Mouse (Mus musculus): Measurements from ENCODE around the gene Ablim2. TPM values are rescaled to one million over a fixed set of nuclear protein-coding genes. Genes with fewer than 3 reads are reported as not detected.

Gene Ablim2
- polyA plus RNA-seq, 1 experiment from 2014 or later: 2.5 TPM

DNA sequence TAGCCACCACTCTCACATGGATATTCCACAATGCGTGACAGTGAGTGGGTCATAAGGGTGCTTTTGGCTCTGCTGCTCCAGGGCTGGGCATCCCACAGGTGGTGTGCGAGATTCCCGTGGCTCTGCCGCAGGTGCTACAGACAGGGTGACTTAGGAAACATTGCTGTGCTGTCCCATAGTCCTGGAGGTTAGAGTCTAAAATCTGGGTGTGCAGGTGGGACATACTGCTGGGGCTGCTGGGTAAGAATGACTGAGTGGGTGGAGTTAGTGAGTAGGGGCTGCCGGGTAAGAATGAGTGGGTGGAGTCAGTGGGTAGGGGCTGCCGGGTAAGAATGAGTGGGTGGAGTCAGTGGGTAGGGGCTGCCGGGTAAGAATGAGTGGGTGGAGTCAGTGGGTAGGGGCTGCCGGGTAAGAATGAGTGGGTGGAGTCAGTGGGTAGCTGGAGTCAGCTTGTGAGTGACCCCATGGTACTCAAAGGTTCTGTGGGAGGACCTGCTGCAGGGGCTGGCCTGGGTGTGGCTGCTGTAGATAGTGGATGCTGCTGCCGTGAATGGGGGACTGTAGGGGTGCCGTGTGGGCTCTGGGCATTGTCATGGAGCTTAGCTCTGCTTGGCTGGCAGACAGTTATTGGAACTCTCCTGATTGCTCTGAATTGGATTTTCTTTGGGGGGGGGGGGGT lies 32.8 kb downstream of the Ablim2 start:
- Histone ChIP-seq H3K4me3 (ENCODE audit: low read length) (no peak overlapping the region), H3K9me3 (ENCODE audit: control insufficient read depth, low read length) (no peaks in the 10 kb centered on the region), H3K4me2 (replicated peaks; ENCODE audit: low read depth, low read length) (no peak overlapping the region), H3K27ac (ENCODE audit: low read depth, low read length) (no peak overlapping the region), H3K36me3 (ENCODE audit: control insufficient read depth, insufficient read depth, low read length) (no peaks in the 10 kb centered on the region), H3K4me1 (ENCODE audit: control insufficient read depth, insufficient read depth, low read length) (no peaks in the 10 kb centered on the region), H3K9ac (ENCODE audit: low read depth, low read length) (no peak overlapping the region), H3K27me3 (ENCODE audit: control insufficient read depth, insufficient read depth, low read length) (no peaks in the 10 kb centered on the region)
- ATAC-seq (ENCODE audit: low FRiP score, low TSS enrichment): no peak
- 44% methylated on average over 10 of the region's 10 CpGs for WGBS

DNA sequence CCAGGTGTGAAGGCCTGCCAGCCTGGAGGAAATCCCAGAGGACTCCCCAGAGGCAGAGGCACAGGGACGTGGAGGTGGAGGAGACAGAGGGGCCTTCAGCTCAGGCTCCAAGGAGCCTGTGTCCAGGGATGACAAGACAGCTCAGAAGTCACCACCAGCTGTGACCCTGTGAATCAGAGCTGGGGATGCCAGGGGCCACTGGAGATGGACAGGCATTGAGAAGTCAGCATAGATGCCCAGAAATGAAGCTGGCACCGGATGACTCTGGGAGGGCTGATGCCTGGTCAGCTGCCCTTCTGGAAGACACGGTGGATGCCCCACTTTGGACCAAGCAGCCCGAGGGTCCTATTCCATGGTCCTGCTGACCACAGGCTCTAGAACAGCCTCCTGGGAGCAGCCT lies 36.3 kb downstream of the Ablim2 start:
- no peak overlapping the region for H3K4me2 ChIP-seq (replicated peaks; ENCODE audit: low read depth, low read length)
- H3K27ac ChIP-seq (ENCODE audit: low read depth, low read length): no peak overlapping the region
- no peak overlapping the region for H3K9ac ChIP-seq (ENCODE audit: low read depth, low read length)
- ATAC-seq (ENCODE audit: low FRiP score, low TSS enrichment): no peak
- 82% methylated on average over 4 of the region's 4 CpGs for WGBS
- no peaks in the 10 kb centered on the region for H3K4me1 ChIP-seq (ENCODE audit: control insufficient read depth, insufficient read depth, low read length)
- no peak overlapping the region for H3K4me3 ChIP-seq (ENCODE audit: low read length)
- no peaks in the 10 kb centered on the region for H3K36me3 ChIP-seq (ENCODE audit: control insufficient read depth, insufficient read depth, low read length)
- H3K27me3 ChIP-seq (ENCODE audit: control insufficient read depth, insufficient read depth, low read length): no peaks in the 10 kb centered on the region
- H3K9me3 ChIP-seq (ENCODE audit: control insufficient read depth, low read length): no peaks in the 10 kb centered on the region

DNA sequence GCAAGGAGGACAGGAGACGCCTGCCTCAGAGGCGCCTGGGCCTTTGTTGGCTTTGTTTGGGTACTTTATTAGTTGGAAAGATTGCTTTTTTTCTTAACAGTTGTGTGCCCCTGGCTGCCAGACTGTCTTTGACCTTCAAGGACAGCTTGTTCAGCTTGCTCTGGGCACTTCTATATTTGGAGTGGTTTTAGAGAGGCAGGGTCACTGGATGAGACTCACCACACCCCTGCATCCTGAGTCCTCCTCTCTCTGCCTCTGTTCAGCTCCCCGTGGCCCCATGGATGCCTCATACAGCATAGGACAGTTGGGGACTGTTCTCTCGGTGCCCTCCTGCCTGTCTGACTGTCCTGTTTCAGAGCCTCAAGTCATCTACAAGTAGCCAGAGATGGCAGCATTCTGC lies 37.3 kb downstream of the Ablim2 start:
- 78% methylated on average over 4 of the region's 4 CpGs for WGBS
- Histone ChIP-seq H3K9ac (ENCODE audit: low read depth, low read length) (no peak overlapping the region), H3K4me2 (replicated peaks; ENCODE audit: low read depth, low read length) (no peak overlapping the region), H3K36me3 (ENCODE audit: control insufficient read depth, insufficient read depth, low read length) (no peaks in the 10 kb centered on the region), H3K27me3 (ENCODE audit: control insufficient read depth, insufficient read depth, low read length) (no peaks in the 10 kb centered on the region), H3K27ac (ENCODE audit: low read depth, low read length) (no peak overlapping the region), H3K4me3 (ENCODE audit: low read length) (no peak overlapping the region), H3K9me3 (ENCODE audit: control insufficient read depth, low read length) (no peaks in the 10 kb centered on the region), H3K4me1 (ENCODE audit: control insufficient read depth, insufficient read depth, low read length) (no peaks in the 10 kb centered on the region)
- ATAC-seq (ENCODE audit: low FRiP score, low TSS enrichment): no peak

DNA sequence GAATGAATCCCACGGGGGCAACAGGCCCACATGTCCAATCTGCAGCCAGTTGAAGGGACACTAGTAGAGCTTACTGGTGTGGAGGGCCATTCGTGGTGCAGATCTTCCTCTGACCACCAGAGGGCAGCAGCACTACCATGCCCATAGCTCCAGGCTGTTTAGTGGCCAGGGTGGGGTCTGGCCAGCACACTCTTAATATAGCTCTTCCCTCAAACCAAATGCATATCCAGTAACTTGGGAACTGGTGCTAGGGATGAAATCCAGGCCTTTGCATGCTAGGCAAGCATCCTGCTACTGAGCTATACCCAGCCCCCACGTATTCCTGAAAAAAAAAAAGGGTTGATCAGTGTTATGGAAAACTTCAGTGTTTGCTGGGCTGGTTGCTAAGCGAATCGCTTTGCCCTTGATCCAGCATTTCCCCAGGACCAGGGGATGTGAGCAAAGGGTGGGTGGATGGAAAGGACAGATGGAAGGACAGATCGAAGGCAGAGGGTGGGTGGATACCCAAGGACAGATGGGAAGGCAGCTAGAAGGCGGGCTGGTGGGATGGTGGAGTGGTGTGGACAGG lies 37.9 kb downstream of the Ablim2 start:
- no peak overlapping the region for H3K9ac ChIP-seq (ENCODE audit: low read depth, low read length)
- H3K36me3 ChIP-seq (ENCODE audit: control insufficient read depth, insufficient read depth, low read length): no peaks in the 10 kb centered on the region
- H3K27ac ChIP-seq (ENCODE audit: low read depth, low read length): no peak overlapping the region; the same call in 1 of the 2 replicates
- ATAC-seq (ENCODE audit: low FRiP score, low TSS enrichment): peak; percentile 84; the same call in 1 of the 2 replicates
- no peaks in the 10 kb centered on the region for H3K27me3 ChIP-seq (ENCODE audit: control insufficient read depth, insufficient read depth, low read length)
- no peak overlapping the region for H3K4me2 ChIP-seq (replicated peaks; ENCODE audit: low read depth, low read length)
- H3K9me3 ChIP-seq (ENCODE audit: control insufficient read depth, low read length): no peaks in the 10 kb centered on the region
- H3K4me1 ChIP-seq (ENCODE audit: control insufficient read depth, insufficient read depth, low read length): no peaks in the 10 kb centered on the region
- H3K4me3 ChIP-seq (ENCODE audit: low read length): no peak overlapping the region
- 65% methylated on average over 7 of the region's 7 CpGs for WGBS

DNA sequence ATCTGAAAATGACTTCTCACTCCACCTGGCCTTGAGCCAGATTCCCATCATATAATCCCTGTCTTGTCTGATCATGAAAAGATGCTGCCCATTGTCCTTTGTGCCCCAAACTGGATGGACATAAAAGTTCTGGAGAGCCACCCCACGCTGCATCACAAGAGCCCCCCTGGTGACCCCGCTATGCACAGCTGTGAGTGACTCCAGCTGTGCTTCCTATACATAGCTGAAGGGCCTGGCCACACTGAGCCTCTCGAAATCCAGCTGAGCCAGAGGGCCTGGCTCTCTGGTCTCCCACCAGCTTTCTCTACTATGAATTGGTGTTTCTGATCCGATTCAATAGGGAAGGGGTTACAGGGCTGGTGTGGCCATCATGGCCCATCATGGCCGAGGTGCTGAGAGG lies 38.5 kb downstream of the Ablim2 start:
- ATAC-seq (ENCODE audit: low FRiP score, low TSS enrichment): no peak
- no peak overlapping the region for H3K27ac ChIP-seq (ENCODE audit: low read depth, low read length)
- H3K36me3 ChIP-seq (ENCODE audit: control insufficient read depth, insufficient read depth, low read length): no peaks in the 10 kb centered on the region
- no peak overlapping the region for H3K9ac ChIP-seq (ENCODE audit: low read depth, low read length)
- H3K4me3 ChIP-seq (ENCODE audit: low read length): no peak overlapping the region
- H3K4me2 ChIP-seq (replicated peaks; ENCODE audit: low read depth, low read length): no peak overlapping the region
- no peaks in the 10 kb centered on the region for H3K9me3 ChIP-seq (ENCODE audit: control insufficient read depth, low read length)
- 70% methylated on average over 5 of the region's 5 CpGs for WGBS
- no peaks in the 10 kb centered on the region for H3K27me3 ChIP-seq (ENCODE audit: control insufficient read depth, insufficient read depth, low read length)
- H3K4me1 ChIP-seq (ENCODE audit: control insufficient read depth, insufficient read depth, low read length): no peaks in the 10 kb centered on the region

DNA sequence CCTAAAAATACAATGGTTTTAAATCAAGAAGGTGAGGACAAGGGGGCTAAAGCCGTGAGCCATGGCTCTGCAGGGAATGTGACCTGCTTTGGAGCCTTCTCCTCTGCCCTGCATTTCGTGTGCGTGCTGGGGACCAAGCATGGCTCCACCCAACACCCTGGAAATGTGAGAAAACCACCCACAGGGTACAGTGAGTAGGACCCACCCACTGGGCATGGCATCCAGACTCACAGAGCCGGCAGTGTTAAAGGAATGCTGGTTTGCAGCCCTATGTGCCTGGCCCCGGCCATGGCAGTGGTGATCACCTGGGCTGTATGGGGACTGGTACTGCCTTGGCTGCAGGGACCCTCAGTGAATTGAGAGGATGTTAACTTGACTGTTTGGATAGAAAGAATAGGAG lies 41.4 kb downstream of the Ablim2 start:
- Histone ChIP-seq H3K4me2 (replicated peaks; ENCODE audit: low read depth, low read length) (no peak overlapping the region), H3K27me3 (ENCODE audit: control insufficient read depth, insufficient read depth, low read length) (no peaks in the 10 kb centered on the region), H3K4me1 (ENCODE audit: control insufficient read depth, insufficient read depth, low read length) (no peaks in the 10 kb centered on the region), H3K4me3 (ENCODE audit: low read length) (no peak overlapping the region), H3K27ac (ENCODE audit: low read depth, low read length) (no peak overlapping the region), H3K9me3 (ENCODE audit: control insufficient read depth, low read length) (no peaks in the 10 kb centered on the region), H3K36me3 (ENCODE audit: control insufficient read depth, insufficient read depth, low read length) (no peaks in the 10 kb centered on the region), H3K9ac (ENCODE audit: low read depth, low read length) (no peak overlapping the region)
- no peak for ATAC-seq (ENCODE audit: low FRiP score, low TSS enrichment)
- WGBS: 36% methylated on average over 5 of the region's 5 CpGs

DNA sequence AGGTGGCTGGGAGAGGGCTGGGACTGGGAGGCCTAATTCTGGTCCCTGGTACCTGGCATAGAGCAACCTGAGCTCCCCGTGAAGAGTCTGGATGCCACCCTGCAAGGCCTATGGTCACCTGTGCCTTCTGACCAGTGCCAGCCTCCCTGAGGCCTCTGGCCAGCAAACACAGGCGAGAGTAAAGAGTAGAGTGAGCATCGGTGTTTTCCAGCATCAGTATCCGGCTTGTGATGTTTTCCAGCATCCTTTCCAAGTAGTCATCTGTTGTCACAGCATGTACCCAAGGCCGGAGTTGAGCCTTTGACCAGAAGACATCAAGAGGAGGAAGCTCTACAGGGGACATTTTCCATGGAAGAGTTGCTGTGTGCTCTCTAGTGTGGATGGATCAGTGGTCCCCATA lies 45.7 kb downstream of the Ablim2 start:
- Histone ChIP-seq H3K9me3 (ENCODE audit: control insufficient read depth, low read length) (no peaks in the 10 kb centered on the region), H3K4me2 (replicated peaks; ENCODE audit: low read depth, low read length) (no peak overlapping the region), H3K27ac (ENCODE audit: low read depth, low read length) (no peak overlapping the region), H3K9ac (ENCODE audit: low read depth, low read length) (no peak overlapping the region), H3K4me3 (ENCODE audit: low read length) (no peak overlapping the region), H3K36me3 (ENCODE audit: control insufficient read depth, insufficient read depth, low read length) (no peaks in the 10 kb centered on the region), H3K27me3 (ENCODE audit: control insufficient read depth, insufficient read depth, low read length) (no peaks in the 10 kb centered on the region), H3K4me1 (ENCODE audit: control insufficient read depth, insufficient read depth, low read length) (no peaks in the 10 kb centered on the region)
- no peak for ATAC-seq (ENCODE audit: low FRiP score, low TSS enrichment)
- WGBS: 90% methylated on average over 5 of the region's 5 CpGs

DNA sequence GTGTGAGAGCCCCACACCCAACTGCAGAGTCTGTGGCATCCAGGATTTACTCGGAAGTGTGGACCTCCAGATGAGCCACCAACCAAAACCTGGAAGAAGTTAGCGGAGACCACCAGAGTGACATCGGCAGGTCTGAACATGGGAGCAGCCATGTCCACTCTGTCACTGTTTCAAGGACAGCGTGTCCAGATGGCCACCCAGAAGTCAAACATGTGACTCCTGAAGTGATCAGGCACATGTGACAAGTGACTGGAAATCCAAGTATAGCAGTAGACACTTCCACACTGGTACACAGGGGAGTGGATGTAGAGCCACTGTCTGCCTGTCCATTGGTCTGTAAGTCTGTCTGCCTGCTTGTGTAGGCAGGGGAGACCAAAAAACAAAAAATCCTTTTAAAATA lies 47.0 kb downstream of the Ablim2 start:
- no peak for ATAC-seq (ENCODE audit: low FRiP score, low TSS enrichment)
- 85% methylated on average over 4 of the region's 4 CpGs for WGBS
- H3K27me3 ChIP-seq (ENCODE audit: control insufficient read depth, insufficient read depth, low read length): no peaks in the 10 kb centered on the region

DNA sequence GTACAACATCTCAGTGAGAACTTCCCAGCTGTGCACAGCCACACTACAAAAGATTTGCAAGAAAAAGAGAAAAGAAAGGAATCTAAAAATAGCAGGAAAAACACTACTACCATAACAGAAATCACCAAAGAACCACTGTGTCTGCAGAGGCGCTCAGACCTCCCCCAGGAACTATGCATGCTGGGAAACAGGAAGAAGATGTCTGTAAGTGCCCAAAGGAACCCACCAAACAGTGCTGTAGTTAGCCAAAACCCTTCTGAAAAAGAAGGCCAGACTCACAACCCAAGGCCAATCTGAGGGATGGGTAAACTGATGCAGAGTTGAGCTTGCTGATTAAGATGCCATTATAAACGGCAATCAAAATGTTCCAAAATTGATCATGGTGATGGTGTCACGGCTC lies 47.5 kb downstream of the Ablim2 start:
- ATAC-seq (ENCODE audit: low FRiP score, low TSS enrichment): no peak
- H3K9ac ChIP-seq (ENCODE audit: low read depth, low read length): no peak overlapping the region
- 89% methylated on average over 3 of the region's 3 CpGs for WGBS
- H3K9me3 ChIP-seq (ENCODE audit: control insufficient read depth, low read length): no peaks in the 10 kb centered on the region
- no peaks in the 10 kb centered on the region for H3K27me3 ChIP-seq (ENCODE audit: control insufficient read depth, insufficient read depth, low read length)
- no peak overlapping the region for H3K4me3 ChIP-seq (ENCODE audit: low read length)
- H3K36me3 ChIP-seq (ENCODE audit: control insufficient read depth, insufficient read depth, low read length): no peaks in the 10 kb centered on the region
- H3K27ac ChIP-seq (ENCODE audit: low read depth, low read length): no peak overlapping the region
- no peak overlapping the region for H3K4me2 ChIP-seq (replicated peaks; ENCODE audit: low read depth, low read length)
- H3K4me1 ChIP-seq (ENCODE audit: control insufficient read depth, insufficient read depth, low read length): no peaks in the 10 kb centered on the region

More for the DNA sequence above, 47.0 kb downstream of the Ablim2 start:
- Histone ChIP-seq H3K9me3 (ENCODE audit: control insufficient read depth, low read length) (no peaks in the 10 kb centered on the region), H3K4me3 (ENCODE audit: low read length) (no peak overlapping the region), H3K36me3 (ENCODE audit: control insufficient read depth, insufficient read depth, low read length) (no peaks in the 10 kb centered on the region), H3K9ac (ENCODE audit: low read depth, low read length) (no peak overlapping the region), H3K4me2 (replicated peaks; ENCODE audit: low read depth, low read length) (no peak overlapping the region), H3K27ac (ENCODE audit: low read depth, low read length) (no peak overlapping the region), H3K4me1 (ENCODE audit: control insufficient read depth, insufficient read depth, low read length) (no peaks in the 10 kb centered on the region)

Data from kidney, embryonic 14.5 days (tissue).